Mouse (Mus musculus) kidney, postnatal 14 days (tissue): ENCODE measurements around the gene Polg2.
"Not testable (repeated sequence)": the region's sequence is repeated elsewhere in the genome, so short reads cannot be mapped to it uniquely, and the experiment has no call there.

Experiments
- DNase-seq: peaks from one replicate; pipeline ENCODE4 v3.0.0; 2022; ENCODE audit warnings: mixed read lengths

Polg2 gene

DNA sequence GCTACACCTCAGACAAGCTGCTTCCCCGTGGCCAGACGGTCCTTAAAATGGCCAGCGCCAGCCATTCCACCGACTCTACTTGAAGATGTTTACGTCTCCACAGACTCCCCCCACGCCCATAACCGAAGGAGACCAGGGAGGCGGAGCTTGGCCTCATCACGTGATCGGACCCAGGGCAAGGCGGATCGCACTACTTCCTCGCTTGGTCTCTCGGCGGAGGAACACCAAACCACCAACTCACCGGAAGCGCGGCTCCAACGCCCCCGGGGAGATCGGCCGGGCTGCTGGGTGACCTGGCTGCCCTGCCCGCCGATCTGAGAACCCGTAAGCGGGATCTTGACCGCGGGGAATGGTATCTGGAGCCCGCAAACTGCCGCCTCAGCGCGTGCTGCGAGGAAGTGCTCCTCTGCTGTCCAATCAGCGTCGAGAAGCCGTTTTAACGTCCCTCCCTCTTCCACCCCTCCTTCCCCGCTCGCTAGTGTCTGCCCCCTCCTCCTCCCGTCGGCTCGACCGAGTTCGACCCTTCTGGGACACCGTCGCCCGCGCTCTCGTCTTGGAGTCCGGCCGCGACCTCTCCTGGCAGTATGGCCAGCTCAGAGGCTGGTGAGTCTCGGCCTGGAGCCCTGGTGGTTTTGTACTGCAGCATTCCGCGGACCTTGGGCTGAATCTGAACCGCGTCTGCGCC is 9.6 kb upstream of the Polg2 start, which contains the start of the genes Ddx5 and Cep95:
TSS of gene Ddx5 (minus strand) at position 411 of the 685 bp plus-strand sequence.
TSS of gene Cep95 (plus strand) at position 478 of the 685 bp plus-strand sequence.
- DNase-seq = peak; percentile 99

DNA sequence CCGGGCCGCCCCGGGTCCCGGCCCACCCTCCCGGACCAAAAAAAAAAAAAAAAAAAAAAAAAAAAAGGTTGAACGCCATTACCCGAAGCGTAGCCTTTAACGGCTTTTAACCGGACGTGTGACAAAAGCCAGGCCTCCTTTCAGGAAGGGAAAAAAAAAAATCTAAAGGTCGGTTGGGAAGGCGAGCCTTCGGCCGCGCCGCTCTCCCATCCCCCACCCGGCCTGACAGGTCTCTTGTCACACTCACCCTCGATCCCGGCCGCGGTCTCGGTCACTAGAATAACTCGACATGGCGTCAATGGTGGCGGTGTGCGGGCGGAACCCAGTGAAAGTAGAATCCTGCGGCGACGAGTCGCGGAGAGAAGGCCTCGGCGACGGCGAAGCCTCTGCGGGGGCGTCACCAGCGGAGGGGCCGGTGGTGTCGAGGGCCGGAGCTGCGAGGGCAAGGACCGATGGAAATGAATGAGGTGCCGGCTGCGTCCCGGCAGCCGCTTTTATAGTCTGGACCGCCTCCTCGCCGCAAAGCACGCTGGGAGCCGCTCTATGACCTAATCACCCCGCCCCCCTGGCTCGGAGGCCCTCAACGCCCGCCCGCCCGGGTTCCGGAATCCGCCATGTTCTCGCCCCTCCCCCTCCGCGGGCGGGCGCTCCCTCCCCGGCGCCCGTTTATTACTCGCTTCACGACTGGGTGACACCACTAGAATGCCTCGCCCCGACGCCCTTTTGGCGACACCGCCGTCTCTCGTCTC is 8.9 kb upstream of the Polg2 start:
- peak; percentile 99 for DNase-seq

DNA sequence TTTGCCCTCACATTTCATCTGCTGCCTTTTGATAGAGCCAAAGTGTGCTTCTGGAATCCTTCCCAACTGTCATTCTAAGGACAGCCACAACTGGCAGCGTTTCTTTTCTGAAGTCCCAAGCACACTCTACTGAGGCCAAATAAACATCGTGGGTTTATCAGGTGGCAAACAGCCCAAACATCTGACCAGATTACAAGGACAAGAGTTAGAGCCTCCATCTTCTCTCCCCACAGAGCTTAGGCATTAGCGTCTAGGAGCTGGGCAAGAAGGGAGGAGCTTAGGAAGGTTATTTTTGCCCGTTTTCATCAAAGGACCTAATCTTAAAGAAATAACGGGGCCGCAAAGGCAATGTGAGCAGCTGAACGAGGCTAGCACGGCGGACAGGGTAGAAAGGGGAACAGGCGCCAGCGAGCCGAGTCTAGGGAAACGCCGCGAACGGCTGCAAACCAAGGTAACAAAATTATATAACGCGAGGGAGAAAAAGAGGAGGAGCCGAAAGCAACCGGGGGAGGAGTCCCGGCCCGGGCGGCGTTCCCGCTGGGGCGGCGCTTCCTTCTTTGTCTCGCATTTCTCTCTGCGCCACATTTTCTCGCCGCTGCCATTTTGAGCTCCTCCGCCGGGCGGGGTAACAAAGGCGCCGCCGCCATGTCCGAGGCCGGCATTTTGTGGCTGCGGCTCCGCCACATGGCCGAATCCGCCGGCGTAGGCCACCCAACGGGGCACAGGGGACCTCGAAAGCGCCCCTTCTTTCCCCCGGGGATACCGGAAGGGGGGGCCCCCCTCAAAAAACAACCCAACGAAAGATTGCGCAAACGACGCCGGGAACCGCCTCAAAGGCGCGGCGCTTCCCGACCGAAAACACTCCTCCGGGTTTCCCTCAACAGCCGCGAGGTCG is 8.0 kb upstream of the Polg2 start:
- peak; percentile 95 for DNase-seq

DNA sequence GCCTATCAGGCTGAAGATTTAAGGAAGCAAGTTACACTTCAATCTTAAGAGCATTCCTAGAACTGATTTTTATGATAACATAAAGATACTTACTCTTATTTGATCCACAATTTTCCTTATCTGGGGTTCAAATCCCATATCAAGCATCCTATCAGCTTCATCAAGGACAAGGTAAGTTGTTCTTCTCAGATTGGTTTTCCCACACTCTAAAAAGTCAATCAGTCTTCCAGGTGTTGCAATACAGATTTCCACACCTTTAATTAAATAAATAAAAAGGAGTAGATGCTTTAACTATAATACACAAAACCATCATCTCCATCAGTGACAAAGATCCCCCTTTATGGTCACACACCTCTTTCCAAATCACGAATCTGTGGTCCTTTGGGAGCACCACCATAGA is 5.7 kb upstream of the Polg2 start:
- no peak for DNase-seq

DNA sequence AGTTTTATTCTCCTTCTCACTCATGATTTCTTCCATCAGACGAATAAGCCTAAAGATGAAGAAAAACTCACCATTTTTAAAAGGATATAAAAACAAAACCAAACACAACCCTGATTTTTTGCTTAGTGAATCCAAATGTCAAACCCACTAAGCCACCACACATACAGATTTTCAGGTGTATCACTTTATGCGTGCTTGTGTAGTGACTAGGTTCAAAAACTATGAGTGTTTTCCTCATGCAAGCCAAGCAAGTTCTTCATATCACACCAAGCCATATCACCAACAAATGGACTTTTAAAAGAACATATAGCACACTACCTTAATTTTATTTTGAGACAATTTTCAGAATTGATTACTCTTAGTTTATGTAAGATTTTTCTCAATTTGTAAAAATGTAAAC is 5.1 kb upstream of the Polg2 start:
- no peak for DNase-seq

DNA sequence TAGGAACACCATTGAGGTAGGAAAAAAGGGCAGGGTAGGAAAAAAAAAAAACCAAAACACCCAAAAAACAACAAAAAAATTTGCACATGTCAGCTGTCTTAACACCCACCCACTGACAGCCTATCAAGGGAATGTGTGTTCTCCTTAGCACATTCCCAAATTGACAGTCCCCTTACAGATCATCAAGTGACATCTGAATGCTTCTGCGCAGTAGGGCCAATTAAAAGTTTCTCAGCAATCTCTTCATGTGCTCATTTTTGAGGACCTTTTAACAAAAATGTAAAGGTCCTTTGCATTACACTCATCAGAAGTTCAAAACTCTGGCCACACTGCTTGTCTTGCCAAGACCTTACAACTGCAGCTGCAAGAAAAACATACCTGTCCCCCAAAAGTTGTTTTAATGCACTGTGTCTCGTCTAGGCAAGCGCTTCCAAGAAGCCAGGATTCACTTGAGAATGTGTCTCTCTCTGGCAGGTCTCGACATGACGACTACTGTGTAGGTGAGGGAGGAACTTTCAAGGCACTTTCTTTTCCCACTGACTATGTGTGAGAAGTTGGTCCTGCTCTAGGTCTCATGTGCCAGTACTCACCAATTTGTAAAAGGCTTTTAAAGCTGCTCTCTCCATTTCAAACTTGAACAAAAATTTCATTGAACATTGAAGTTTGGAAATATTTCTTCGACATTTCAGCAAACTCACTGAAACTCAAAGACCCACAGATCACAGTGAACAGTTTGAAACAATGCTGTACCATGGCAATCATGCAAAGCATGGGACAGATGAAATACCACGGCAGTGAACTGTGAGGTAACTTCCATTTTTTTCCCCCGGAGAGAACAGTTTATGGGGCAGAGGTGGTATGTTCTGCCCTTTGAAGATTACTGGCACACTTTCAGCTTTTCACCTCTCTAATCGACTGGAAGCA is 3.8 kb upstream of the Polg2 start:
- no peak for DNase-seq

DNA sequence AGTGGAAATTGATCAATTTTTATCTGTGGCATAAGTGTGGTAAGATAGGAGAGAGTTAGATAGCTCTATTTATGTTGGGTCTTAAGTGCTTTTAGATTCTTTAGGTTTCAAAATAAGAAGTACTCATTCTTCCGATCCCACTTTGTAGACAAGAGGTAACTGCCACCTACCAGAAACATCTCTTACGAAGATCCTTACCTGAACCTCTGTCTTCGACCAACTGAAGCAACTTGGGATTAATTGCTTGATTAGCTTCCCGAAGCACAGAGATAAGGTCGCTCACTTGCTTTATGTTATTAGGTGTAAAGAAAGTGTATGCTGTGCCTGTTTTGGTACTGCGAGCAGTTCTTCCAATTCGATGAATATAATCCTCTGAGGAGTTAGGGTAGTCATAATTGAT is 2.9 kb upstream of the Polg2 start:
- DNase-seq = not testable (repeated sequence)

DNA sequence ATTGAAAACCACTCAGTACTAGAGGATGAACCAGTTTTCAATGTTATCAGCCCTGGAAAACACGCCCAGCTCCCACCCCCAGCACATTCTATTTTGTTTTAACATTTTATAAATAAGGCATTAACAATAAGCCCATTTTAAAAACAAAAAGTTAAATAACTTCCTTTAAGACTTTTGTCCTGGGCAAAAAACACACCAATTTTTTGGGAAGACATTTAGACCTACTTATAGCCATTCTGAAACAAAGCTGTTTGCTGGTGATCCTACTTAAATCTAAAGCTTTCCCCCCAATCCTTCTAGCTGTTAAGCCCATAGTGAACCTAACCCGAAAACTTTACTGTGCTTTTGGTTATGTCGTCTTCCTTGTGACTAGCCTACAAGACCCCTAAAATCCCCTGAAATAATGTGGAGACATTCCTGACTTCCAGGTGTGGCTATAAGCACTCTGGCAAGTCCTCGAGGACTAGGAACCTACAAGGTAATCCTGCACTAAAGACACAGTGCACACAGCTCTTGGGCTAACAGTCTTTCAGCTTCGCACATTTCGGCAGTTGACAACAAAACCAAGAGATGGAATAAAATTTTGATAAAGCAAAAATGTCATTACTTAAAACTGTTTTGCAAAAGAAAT is 1.4 kb upstream of the Polg2 start:
- DNase-seq = no peak

DNA sequence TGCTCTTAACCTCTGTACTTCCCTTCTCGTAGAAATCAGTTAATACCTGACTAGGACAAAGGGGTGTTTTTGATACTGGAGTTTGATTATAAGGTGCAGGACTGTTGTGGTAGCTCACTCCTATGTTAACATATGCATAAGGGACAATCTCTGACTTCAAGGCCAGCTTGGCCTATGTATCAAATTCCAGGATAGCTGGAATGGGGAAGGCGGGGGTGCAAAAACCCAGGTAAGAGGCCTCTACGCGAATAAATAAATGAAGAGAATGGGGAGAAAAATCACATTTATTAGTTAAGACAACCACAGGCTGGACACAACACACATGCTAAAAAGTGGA is 720 bp upstream of the Polg2 start:
- DNase-seq = peak; percentile 20

DNA sequence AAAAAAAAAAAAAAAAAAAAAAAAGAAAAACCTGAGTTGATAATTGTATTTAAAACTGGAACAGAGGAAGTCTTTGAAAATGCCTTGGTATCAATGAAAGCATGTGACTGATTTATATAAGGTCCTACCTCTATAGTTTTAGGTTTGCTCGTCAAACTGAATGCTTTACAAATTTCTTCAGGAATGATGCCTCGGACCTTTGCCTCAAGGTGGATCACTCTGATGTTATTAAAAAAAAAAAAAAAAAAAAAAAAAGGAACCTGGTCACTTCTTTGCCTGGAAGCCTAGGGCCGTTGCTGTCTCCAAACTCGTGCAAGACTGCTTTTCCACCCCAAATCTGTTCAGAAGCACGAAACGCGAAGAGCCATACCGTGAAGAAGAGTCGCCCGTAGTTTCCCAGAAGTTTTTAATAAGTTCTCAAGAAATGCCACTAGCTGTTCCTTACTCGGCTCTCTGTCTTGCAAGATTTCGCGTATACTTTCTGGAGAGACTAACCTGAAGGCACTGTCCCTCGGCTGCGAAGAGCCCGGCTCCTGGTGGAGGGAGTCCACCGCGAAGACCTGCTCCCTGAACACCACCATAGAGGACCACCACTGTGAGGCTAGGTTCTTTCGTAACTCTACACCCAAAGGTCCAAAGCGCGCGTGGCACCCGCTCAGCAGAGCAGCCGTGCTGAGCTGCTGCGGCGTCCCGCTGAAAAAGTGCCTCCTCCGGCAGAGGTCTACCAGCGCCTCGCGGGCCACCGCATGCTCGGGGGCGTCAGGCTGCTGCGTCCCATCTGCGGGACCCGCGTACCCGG is 549 bp downstream of the Polg2 start:
- DNase-seq = no peak

DNA sequence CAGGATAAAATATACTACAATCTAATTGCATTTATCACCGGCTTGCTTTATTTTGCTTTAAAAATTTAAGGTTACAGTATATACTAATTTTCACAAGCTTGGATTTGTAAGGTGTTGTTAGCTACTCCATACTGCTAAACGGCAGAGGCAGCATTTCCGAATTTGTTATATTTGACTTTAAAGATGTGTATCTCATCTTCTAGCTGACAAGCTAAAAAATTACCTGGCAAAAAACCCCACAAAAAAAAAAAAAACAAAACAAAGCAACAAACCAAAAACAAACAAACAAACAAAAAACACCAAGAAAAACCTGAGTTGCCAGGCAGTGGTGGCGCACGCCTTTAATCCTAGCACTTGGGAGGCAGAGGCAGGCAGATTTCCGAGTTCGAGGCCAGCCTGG is 1.2 kb downstream of the Polg2 start:
- no peak for DNase-seq

DNA sequence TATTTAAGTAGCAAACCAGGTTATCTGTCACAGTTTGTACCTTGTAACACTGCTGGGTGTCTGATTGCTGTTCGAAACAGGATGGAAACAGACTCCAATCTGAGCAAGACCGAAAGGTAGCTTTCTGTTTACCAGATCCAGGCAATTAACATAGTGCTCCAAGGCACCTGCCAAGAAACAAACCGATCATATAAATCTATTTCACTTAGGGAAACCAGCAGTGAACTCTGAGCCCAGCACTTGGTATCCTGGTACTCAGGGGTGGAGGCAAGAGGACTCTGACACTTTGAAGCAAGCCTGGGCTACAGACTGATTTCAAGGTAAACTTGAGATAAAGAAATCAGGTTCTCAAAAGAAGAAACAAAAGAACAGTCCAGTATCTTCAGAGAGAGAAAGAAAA is 1.9 kb downstream of the Polg2 start:
- peak; percentile 33 for DNase-seq

DNA sequence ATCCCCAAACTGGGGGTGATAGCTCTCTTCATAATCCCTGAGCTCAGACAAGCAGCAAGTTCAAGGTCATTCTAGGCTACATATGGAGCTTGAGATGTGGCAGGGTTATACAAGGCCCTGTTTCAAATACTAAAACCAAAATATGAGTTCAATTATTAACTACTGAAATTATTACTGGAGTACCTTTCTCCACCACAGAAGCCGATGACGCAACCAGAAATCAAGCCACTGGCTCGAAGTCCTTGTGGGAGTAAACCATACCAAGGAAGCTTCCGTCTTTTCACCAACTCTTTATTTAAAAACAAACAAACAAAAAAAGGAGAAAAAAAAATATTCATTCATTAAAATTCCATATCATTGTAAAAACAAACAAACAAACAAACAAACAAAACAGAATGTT is 2.4 kb downstream of the Polg2 start:
- DNase-seq = peak; percentile 38

DNA sequence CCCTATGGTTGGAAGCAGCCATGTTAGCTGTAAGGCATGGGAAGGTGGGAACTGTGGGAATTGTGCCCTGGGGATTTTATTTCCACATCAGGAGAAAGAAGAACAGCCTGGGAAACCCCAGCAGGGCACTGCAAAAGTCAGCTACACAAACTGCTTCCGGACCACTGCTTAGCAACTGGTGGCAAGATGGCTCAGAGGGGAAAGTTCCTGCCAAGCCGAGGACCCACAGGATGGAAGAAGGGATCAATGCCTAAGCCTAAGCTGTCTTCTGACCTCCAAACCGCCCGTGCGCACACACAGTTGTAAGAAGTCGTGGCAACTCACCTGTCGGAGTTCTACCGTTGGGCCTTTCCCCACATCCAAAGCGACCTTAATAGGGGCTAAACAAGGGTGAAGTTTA is 6.3 kb downstream of the Polg2 start:
- no peak for DNase-seq

DNA sequence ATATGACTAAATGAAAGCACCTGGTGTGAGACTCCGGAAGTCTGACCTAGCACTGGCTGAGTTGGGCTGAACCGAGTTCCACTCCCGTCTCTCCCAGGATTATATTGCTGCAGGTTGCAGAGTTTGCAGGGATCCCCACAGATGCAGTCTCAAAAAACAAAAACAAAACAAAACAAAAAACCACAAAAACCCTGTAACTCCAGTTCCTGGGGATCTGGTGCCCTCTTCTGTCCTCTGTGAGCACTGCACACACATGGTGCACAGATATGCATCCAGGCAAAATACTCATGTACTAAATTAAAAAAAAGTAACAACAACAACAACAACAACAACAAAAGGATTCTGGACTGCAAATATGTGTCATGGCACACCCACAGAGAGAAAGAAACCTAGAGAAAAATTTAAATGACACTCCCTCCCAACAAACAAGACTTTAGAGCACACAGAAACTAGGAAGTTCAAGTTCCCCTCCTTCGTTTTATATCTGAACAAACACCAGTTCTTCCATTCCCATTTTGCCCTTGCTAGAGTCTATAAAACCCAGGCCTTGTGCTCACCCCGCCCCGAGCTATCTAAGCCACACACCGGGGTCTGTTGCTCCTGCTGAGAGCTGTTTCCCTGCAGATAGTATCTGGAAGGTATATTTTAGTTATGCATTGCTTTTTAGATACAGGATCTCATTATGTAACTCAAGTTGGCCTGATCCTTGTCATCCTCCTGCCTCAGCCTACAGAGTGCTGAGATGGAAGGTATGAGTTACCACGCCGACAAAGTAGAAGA is 9.0 kb downstream of the Polg2 start:
- no peak for DNase-seq

DNA sequence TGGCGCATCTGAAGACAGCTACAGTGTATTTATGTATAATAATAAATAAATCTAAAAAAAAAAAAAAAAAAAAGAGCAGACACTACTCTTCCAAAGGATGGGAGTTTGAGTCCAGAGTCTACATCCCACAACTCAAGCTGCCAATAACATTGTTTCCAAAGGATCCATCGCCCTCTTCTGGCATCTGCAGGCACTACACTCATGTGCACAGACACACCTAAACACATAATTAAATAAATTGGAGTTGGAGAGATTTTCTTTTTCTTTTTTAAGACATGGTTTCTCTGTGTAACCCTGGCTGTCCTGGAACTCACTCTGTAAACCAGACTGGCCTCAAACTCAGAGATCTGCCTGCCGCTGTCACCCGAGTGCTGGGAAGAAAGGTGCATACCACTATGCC is 11.8 kb downstream of the Polg2 start:
- no peak for DNase-seq

DNA sequence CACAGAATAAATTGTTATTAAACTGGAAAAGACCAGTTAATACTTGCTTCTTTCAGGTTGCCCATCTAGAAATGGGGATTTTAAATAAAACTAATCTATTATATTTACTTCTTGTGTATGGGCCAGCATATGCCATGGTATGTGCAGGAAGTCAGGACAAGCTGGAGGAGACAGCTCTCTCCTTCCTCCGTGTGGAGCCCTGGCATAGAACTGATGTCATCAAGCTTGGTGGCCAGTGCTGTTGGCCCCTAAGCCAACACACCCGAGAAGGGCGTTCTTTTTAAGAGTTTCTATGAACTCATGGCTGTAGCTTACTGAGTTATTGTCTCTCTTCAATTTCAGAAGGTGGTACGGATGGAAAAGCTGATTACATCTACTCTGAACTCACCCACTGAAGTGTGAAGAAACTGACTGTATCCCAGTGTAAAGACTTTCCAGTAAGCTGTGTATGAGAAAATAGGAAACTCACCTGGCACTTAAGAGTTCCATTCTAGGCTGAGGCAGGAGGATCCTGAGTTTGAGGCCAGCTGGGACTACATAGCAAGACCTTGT is 12.7 kb downstream of the Polg2 start:
- DNase-seq = no peak

DNA sequence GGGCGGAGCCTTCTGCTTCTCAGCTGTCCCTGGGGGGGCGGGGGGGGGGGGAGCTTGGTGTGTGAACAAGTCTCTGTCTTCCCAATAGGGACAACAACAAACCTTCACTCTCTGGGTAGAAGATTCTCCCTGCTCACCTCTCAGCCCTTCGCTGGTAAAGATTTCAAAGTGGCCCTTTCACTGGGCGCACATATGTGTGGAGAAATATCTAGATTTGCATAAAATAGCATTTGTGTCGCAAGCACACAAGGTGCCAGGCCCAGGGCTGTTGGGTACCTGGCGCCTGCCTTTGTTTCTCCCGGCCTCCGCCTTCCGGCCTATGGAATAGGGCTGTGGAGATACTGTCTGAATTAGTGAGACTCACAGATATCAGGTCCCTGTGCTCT is 16.5 kb downstream of the Polg2 start:
- no peak for DNase-seq

DNA sequence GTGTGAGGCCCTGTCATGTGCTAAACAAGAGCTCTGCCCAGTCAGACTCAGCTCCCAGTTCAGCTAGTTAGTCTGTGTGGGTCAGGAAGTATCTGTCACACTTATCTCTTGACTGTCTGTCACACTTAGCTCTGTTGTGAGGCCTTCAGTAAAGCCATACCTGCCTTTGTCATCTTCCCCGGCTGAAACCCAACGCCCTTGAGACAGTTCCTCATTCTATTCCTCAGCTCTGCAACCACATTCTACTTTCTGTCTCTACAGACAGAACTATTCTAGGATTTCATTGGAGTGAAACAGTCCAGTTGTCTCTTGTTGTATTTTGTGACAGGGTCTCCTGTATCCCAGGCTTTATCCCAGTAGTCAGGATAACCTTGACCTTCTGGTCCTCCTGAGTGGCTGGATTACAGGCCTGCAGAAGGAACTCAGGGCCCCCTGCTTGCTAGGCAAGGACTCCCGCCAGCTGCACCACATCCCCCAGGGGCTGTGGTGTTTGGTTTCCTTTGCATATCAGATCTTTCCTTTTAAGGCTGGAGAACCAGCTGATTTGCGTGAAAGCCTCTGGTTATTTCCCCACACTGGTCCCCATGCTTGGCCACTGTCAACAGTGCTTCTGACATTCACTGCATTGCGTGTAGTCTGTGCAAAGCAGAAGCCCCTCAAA is 17.1 kb downstream of the Polg2 start:
- DNase-seq = peak; percentile 48
